Mouse (Mus musculus): ENCODE measurements around the gene Mrpl21. TPM values are rescaled to one million over a fixed set of nuclear protein-coding genes. Genes with fewer than 3 reads are reported as not detected.
A peak's percentile ranks its signal among the peaks of the same experiment; 100 is the strongest.

Gene Mrpl21
- total and polyA plus RNA-seq, 3 experiments = 145 to 159 TPM; not detected in 1

DNA sequence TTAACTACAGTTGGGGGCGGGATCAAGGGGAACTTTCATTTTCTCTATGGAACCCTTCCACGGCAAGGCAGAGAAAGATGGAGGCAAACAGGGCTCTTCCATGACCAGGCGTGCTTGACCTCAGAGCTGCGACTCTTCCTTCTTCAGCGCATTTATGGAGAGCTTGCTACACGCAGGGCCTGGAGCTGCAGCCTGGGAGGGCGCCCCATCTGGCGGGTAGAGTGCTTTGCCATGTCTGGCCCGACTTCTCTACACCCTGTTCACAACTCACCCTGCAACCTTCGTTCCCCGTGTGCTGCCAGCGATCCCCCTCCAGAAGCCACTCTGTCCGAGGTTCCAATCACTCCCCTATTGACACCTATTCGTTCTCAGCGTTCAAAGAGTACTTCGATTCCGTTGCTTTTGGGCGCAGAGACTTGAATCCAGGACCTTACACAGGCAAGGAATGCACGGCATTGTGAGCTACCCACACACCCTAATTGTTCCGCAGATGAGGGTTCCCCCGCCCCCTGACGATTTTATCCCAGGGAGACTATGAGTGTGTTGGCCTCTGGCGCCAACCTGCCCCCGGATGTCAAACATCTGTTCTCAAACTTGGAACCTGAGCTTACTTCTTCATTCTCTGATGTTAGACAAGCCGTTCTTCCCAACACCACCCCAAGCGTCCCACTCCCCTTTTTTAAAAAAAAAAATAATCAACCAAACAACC, 39.7 kb downstream of the Mrpl21 start, which contains the start of gene Cpt1a (continued):
- peak; percentile 55; the same call in 1 of the 2 replicates for TF ChIP-seq MAZ (IDR thresholded peaks at IDR 0.05; ENCODE audit: low read depth, low read length)
- no peak for TF ChIP-seq MEF2A (IDR thresholded peaks at IDR 0.05; ENCODE audit: extremely low read depth, insufficient replicate concordance, low read depth, low read length, poor library complexity, severe bottlenecking)
- peak; percentile 73; the same call in 1 of the 2 replicates for TF ChIP-seq E2F4 (IDR thresholded peaks at IDR 0.05; ENCODE audit: borderline replicate concordance, low read depth, low read length)

DNA sequence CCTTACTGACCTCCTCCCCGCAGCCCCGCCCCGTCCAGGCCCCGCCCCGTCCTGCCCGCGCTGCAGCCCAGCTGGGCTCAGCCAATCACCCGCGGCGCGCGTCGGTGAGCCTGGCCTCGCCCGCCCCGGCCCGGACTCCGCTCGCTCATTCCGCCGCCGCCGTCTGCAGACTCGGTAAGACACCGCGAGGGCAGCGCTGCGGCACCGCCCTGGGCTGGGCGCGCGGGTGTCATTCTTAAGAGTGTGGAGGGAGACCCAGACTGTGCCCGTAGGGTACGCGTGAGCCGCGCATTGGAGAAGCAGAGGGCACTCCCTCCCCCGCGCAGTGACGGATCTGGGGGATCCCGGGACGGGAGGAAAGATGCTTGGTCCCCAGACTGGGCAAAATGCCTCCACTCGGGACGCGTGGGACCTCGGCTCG, 40.5 kb downstream of the Mrpl21 start:
- peaks cover 13 to 29% of the 10 kb centered on the region in 2 experiments for H3K4me1 ChIP-seq (ENCODE audit: control insufficient read depth in 1 of 2, insufficient read depth in 2 of 2, low read length in 2 of 2)
- peak; percentile 66 to 71; a peak in 3 of 4 replicates for TF ChIP-seq POLR2A (IDR thresholded peaks at IDR 0.05; ENCODE audit: control insufficient read depth in 1 of 2, insufficient read depth in 1 of 2, low read depth in 1 of 2, low read length in 2 of 2, poor library complexity in 1 of 2)
- TF ChIP-seq SMC3 (IDR thresholded peaks at IDR 0.05; ENCODE audit: low read depth, low read length) = no peak
- 0 out of 6 replicates have a peak, but pooled peaks of 1 of the 3 experiments have one; percentile 1 for TF ChIP-seq CTCF (IDR thresholded peaks at IDR 0.05 in 2 of 3, conservative IDR thresholded peaks at IDR 0.05 in 1 of 3; ENCODE audit: control insufficient read depth in 1 of 3, insufficient read depth in 1 of 3, low read depth in 2 of 3, low read length in 3 of 3, poor library complexity in 1 of 3, severe bottlenecking in 1 of 3)
- no peak for TF ChIP-seq MAFK (IDR thresholded peaks at IDR 0.05; ENCODE audit: borderline replicate concordance, low read depth, low read length)
- TF ChIP-seq RCOR1 (IDR thresholded peaks at IDR 0.05; ENCODE audit: low read depth, low read length) = no peak
- TF ChIP-seq NRF1 (IDR thresholded peaks at IDR 0.05; ENCODE audit: insufficient read depth, low read depth, low read length, poor library complexity, severe bottlenecking) = peak; percentile 14; the same call in 1 of the 2 replicates
- no peak for TF ChIP-seq USF1 (IDR thresholded peaks at IDR 0.05; ENCODE audit: low read depth, low read length)
- no peak for TF ChIP-seq UBTF (IDR thresholded peaks at IDR 0.05; ENCODE audit: borderline replicate concordance, insufficient read depth, low read depth, low read length)
- TF ChIP-seq NELFE (IDR thresholded peaks at IDR 0.05; ENCODE audit: low read depth, low read length) = peak; percentile 61; the same call in 1 of the 2 replicates
- no peak for TF ChIP-seq TAL1 (IDR thresholded peaks at IDR 0.05; ENCODE audit: low read length)
- no peak for TF ChIP-seq ZC3H11A (IDR thresholded peaks at IDR 0.05; ENCODE audit: low read depth, low read length)
- peak; percentile 63 for TF ChIP-seq TCF12 (IDR thresholded peaks at IDR 0.05; ENCODE audit: low read depth, low read length)

DNA sequence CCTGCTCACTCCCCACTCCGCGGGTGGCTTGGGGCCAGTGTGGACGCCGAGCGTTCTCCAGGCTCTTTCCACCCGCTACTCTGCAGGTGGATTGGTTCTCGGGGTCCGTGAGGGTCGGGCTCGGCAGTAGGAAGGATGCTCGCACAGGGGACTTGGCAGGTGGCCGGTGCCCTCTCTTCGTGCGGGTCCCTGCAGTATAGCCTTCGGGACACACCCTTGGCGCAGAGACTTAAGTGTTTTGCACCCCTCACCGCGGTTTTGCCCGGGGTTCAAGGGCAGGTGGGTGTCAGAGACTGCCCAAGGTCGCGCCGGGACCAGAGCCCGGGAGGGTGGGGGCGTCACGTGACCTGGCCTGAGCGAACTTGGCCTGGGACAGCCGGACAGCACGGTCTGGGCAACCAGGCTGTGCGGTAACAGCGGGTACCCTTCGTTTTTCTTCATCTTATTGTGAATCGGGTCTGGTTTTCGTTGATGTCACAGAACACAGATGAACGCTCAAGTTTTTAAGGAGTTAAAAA, 41.1 kb downstream of the Mrpl21 start:
- Histone ChIP-seq H3K27ac (ENCODE audit: control insufficient read depth, low read depth, low read length) (peak overlapping the region; percentile 92), H3K4me1 (ENCODE audit: control insufficient read depth in 1 of 2, insufficient read depth in 2 of 2, low read length in 2 of 2) (peaks cover 11 to 29% of the 10 kb centered on the region in 2 experiments), H3K9ac (ENCODE audit: control insufficient read depth, low read depth, low read length, poor library complexity, severe bottlenecking) (peak overlapping the region; percentile 79), H3K79me2 (ENCODE audit: control insufficient read depth, insufficient read depth, low read length, poor library complexity) (peaks cover 1% of the 10 kb centered on the region), H3K27me3 (ENCODE audit: control insufficient read depth in 1 of 2, insufficient read depth in 2 of 2, low read length in 2 of 2) (no peaks in the 10 kb centered on the region), H3K36me3 (ENCODE audit: control insufficient read depth in 1 of 2, insufficient read depth in 2 of 2, low read length in 2 of 2) (peaks cover 0 to 11% of the 10 kb centered on the region in 2 experiments; a peak in 2 of 4 replicates), H3K4me3 (ENCODE audit: control insufficient read depth in 1 of 2, insufficient read depth in 1 of 2, low read depth in 2 of 2, low read length in 2 of 2) (peak overlapping the region; percentile 68 to 99), H3K9me3 (replicated peaks; ENCODE audit: insufficient read depth, low read length) (no peaks in the 10 kb centered on the region)
- peak; percentile 59 for DNase-seq (ENCODE audit: low read depth, low spot score)
- TF ChIP-seq UBTF (IDR thresholded peaks at IDR 0.05; ENCODE audit: borderline replicate concordance, insufficient read depth, low read depth, low read length) (no peak), POLR2AphosphoS2 (IDR thresholded peaks at IDR 0.05; ENCODE audit: low read length) (no peak), MEF2A (IDR thresholded peaks at IDR 0.05; ENCODE audit: extremely low read depth, insufficient replicate concordance, low read depth, low read length, poor library complexity, severe bottlenecking) (no peak), TCF12 (IDR thresholded peaks at IDR 0.05; ENCODE audit: low read depth, low read length) (no peak), POLR2A (IDR thresholded peaks at IDR 0.05; ENCODE audit: control insufficient read depth in 1 of 2, insufficient read depth in 1 of 2, low read depth in 1 of 2, low read length in 2 of 2, poor library complexity in 1 of 2) (no peak), MAZ (IDR thresholded peaks at IDR 0.05; ENCODE audit: low read depth, low read length) (0 out of 2 replicates have a peak, but pooled peaks have one; percentile 34), ZNF384 (IDR thresholded peaks at IDR 0.05; ENCODE audit: low read depth, low read length) (no peak), SIN3A (IDR thresholded peaks at IDR 0.05; ENCODE audit: low read length) (no peak), CTCF (IDR thresholded peaks at IDR 0.05 in 2 of 3, conservative IDR thresholded peaks at IDR 0.05 in 1 of 3; ENCODE audit: control insufficient read depth in 1 of 3, insufficient read depth in 1 of 3, low read depth in 2 of 3, low read length in 3 of 3, poor library complexity in 1 of 3, severe bottlenecking in 1 of 3) (no peak), GATA1 (IDR thresholded peaks at IDR 0.05; ENCODE audit: low read depth, low read length) (no peak), SMC3 (IDR thresholded peaks at IDR 0.05; ENCODE audit: low read depth, low read length) (no peak), USF1 (IDR thresholded peaks at IDR 0.05; ENCODE audit: low read depth, low read length) (peak; percentile 94), USF2 (IDR thresholded peaks at IDR 0.05; ENCODE audit: borderline replicate concordance in 1 of 2, insufficient read depth in 1 of 2, low read depth in 1 of 2, low read length in 2 of 2) (peak; percentile 14 to 78; a peak in 2 of 4 replicates), RCOR1 (IDR thresholded peaks at IDR 0.05; ENCODE audit: low read depth, low read length) (no peak), MXI1 (IDR thresholded peaks at IDR 0.05; ENCODE audit: low read depth, low read length) (peak; percentile 22; the same call in 1 of the 2 replicates), ZKSCAN1 (IDR thresholded peaks at IDR 0.05; ENCODE audit: low read depth, low read length) (no peak), MAX (IDR thresholded peaks at IDR 0.05; ENCODE audit: low read length) (no peak)

More for the DNA sequence above, 40.5 kb downstream of the Mrpl21 start:
- H3K36me3 ChIP-seq (ENCODE audit: control insufficient read depth in 1 of 2, insufficient read depth in 2 of 2, low read length in 2 of 2) = peaks cover 0 to 11% of the 10 kb centered on the region in 2 experiments; a peak in 2 of 4 replicates
- no peaks in the 10 kb centered on the region for H3K9me3 ChIP-seq (replicated peaks; ENCODE audit: insufficient read depth, low read length)
- H3K9ac ChIP-seq (ENCODE audit: control insufficient read depth, low read depth, low read length, poor library complexity, severe bottlenecking) = peak overlapping the region; percentile 79
- peak overlapping the region; percentile 92 for H3K27ac ChIP-seq (ENCODE audit: control insufficient read depth, low read depth, low read length)
- DNase-seq (ENCODE audit: low read depth, low spot score) = peak; percentile 89
- peaks cover 1% of the 10 kb centered on the region for H3K79me2 ChIP-seq (ENCODE audit: control insufficient read depth, insufficient read depth, low read length, poor library complexity)
- no peaks in the 10 kb centered on the region for H3K27me3 ChIP-seq (ENCODE audit: control insufficient read depth in 1 of 2, insufficient read depth in 2 of 2, low read length in 2 of 2)
- H3K4me3 ChIP-seq (ENCODE audit: control insufficient read depth in 1 of 2, insufficient read depth in 1 of 2, low read depth in 2 of 2, low read length in 2 of 2) = peak overlapping the region; percentile 68 to 99
